Mouse (Mus musculus) bone marrow macrophage, adult 2 months (primary cell): ENCODE data around the gene Wdr47.

Experiments
- CTCF ChIP-seq: IDR thresholded peaks from 2 replicates; pipeline ENCODE4 v1.5.1; 2012; ENCODE audit warnings: low read depth, mild to moderate bottlenecking, low read length, moderate library complexity
- POLR2A ChIP-seq: IDR thresholded peaks from 2 replicates; pipeline ENCODE4 v1.6.1; 2012; ENCODE audit warnings: mild to moderate bottlenecking, low read depth, low read length, borderline replicate concordance

DNA sequence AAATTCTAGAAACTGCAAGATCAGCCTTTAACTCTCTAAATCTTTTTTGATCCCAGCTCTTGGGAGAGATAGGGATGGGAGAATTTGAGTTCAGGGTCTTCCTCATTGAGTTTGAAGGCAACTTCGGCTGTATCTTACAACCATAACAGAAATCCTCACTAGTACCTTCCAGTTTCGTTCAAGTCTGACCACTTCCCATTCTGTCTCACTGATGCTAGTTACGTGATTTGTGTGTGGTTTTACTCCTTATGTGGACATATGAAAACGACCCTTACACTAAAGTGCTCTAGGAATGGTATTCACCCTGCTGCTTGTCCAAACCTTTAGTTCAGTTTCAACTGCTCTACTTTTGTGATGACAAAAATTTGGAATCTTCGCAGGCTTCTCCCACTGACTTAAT lies 17.1 kb upstream of the Wdr47 start:
- TF ChIP-seq CTCF (no peak), POLR2A (no peak)
